Mouse (Mus musculus): ENCODE data around the gene Mknk2. TPM values are rescaled to one million over a fixed set of nuclear protein-coding genes. Genes with fewer than 3 reads are reported as not detected.

Gene Mknk2
- polyA plus RNA-seq, 1 experiment: 119 TPM

- H3ac ChIP-seq (ENCODE audit: control insufficient read depth, insufficient read length): no peak overlapping the region
- H3K27me3 ChIP-seq (ENCODE audit: control insufficient read depth, insufficient read depth, insufficient read length): no peaks in the 10 kb centered on the region
- no peak overlapping the region for H3K4me2 ChIP-seq (ENCODE audit: low read depth)
- H3K79me2 ChIP-seq (ENCODE audit: control insufficient read depth, insufficient read depth): peaks cover 19% of the 10 kb centered on the region
- peaks cover 11% of the 10 kb centered on the region for H3K36me3 ChIP-seq (ENCODE audit: control insufficient read depth, insufficient read depth)
- no peak overlapping the region for H3K4me3 ChIP-seq
- TF ChIP-seq POLR2AphosphoS2 (IDR thresholded peaks at IDR 0.05; ENCODE audit: insufficient read length, low read depth) (peak; percentile 89), TCF3 (IDR thresholded peaks at IDR 0.05; ENCODE audit: insufficient read length, low read depth) (no peak), CEBPB (IDR thresholded peaks at IDR 0.05; ENCODE audit: insufficient read depth, poor library complexity, severe bottlenecking) (no peak), MYOG (IDR thresholded peaks at IDR 0.05; ENCODE audit: control insufficient read depth in 1 of 3, insufficient read depth in 1 of 3, insufficient read length in 2 of 3, low read depth in 2 of 3) (no peak)
These were observed 26.5 kb upstream of the Mknk2 start for GRCm38 (mm10) chr10:80704418-80704817.

GRCm38 (mm10) chr10:80703643-80704042, 25.7 kb upstream of the Mknk2 start:
- no peak for TF ChIP-seq POLR2AphosphoS2 (IDR thresholded peaks at IDR 0.05; ENCODE audit: insufficient read length, low read depth)
- no peak for TF ChIP-seq MAX (IDR thresholded peaks at IDR 0.05; ENCODE audit: low read depth)
- TF ChIP-seq POLR2A (IDR thresholded peaks at IDR 0.05; ENCODE audit: insufficient read length, low read depth): no peak
- TF ChIP-seq USF1 (IDR thresholded peaks at IDR 0.05; ENCODE audit: low read depth): no peak
- TF ChIP-seq MYOD1 (IDR thresholded peaks at IDR 0.05; ENCODE audit: control insufficient read depth in 1 of 3, insufficient read length in 2 of 3, low read depth in 2 of 3): no peak
- no peak for TF ChIP-seq SRF (IDR thresholded peaks at IDR 0.05; ENCODE audit: control insufficient read depth, insufficient read length, low read depth)
- TF ChIP-seq REST (IDR thresholded peaks at IDR 0.05; ENCODE audit: insufficient read depth, insufficient read length): no peak
- TF ChIP-seq E2F4 (IDR thresholded peaks at IDR 0.05; ENCODE audit: insufficient read depth): no peak
- no peak for TF ChIP-seq TCF12 (IDR thresholded peaks at IDR 0.05; ENCODE audit: insufficient read depth, poor library complexity, severe bottlenecking)
- TF ChIP-seq MYOG (IDR thresholded peaks at IDR 0.05; ENCODE audit: control insufficient read depth in 1 of 3, insufficient read depth in 1 of 3, insufficient read length in 2 of 3, low read depth in 2 of 3): no peak
- no peak for TF ChIP-seq TCF3 (IDR thresholded peaks at IDR 0.05; ENCODE audit: insufficient read length, low read depth)
- TF ChIP-seq CEBPB (IDR thresholded peaks at IDR 0.05; ENCODE audit: insufficient read depth, poor library complexity, severe bottlenecking): no peak
- no peak overlapping the region for H3ac ChIP-seq (ENCODE audit: control insufficient read depth, insufficient read length)

GRCm38 (mm10) chr10:80702536-80703390, 24.9 kb upstream of the Mknk2 start:
- peak overlapping the region; percentile 60 for H3K4me3 ChIP-seq

More at GRCm38 (mm10) chr10:80703643-80704042, 25.7 kb upstream of the Mknk2 start:
- Histone ChIP-seq H3K4me2 (ENCODE audit: low read depth) (peak overlapping the region; percentile 89), H3K36me3 (ENCODE audit: control insufficient read depth, insufficient read depth) (peaks cover 8% of the 10 kb centered on the region), H3K4me3 (peak overlapping the region; percentile 60), H3K79me2 (ENCODE audit: control insufficient read depth, insufficient read depth) (peaks cover 26% of the 10 kb centered on the region), H3K27me3 (ENCODE audit: control insufficient read depth, insufficient read depth, insufficient read length) (no peaks in the 10 kb centered on the region)

GRCm38 (mm10) chr10:80701721-80702535, 24.0 kb upstream of the Mknk2 start, which contains the start of the genes Mob3a and Izumo4:
TSS of gene Mob3a (minus strand) at chr10:80701977.
TSS of gene Izumo4 (plus strand) at chr10:80702184.
- Histone ChIP-seq H3K4me3 (peak within 1 kb of the TSS; percentile 60), H3K4me2 (ENCODE audit: low read depth) (peak within 1 kb of the TSS; percentile 89), H3K27me3 (ENCODE audit: control insufficient read depth, insufficient read depth, insufficient read length) (no peaks in the 10 kb centered on the region), H3K36me3 (ENCODE audit: control insufficient read depth, insufficient read depth) (peaks cover 4% of the 10 kb centered on the region), H3K79me2 (ENCODE audit: control insufficient read depth, insufficient read depth) (peaks cover 26% of the 10 kb centered on the region), H3ac (ENCODE audit: control insufficient read depth, insufficient read length) (peak within 1 kb of the TSS; percentile 5)
- TF ChIP-seq SRF (IDR thresholded peaks at IDR 0.05; ENCODE audit: control insufficient read depth, insufficient read length, low read depth) (peak; percentile 100), MAX (IDR thresholded peaks at IDR 0.05; ENCODE audit: low read depth) (no peak), TCF3 (IDR thresholded peaks at IDR 0.05; ENCODE audit: insufficient read length, low read depth) (no peak), MYOG (IDR thresholded peaks at IDR 0.05; ENCODE audit: control insufficient read depth in 1 of 3, insufficient read depth in 1 of 3, insufficient read length in 2 of 3, low read depth in 2 of 3) (peak in 1 of 3 experiments; percentile 2), POLR2AphosphoS2 (IDR thresholded peaks at IDR 0.05; ENCODE audit: insufficient read length, low read depth) (peak; percentile 89), POLR2A (IDR thresholded peaks at IDR 0.05; ENCODE audit: insufficient read length, low read depth) (peak; percentile 87), REST (IDR thresholded peaks at IDR 0.05; ENCODE audit: insufficient read depth, insufficient read length) (no peak), USF1 (IDR thresholded peaks at IDR 0.05; ENCODE audit: low read depth) (no peak), CEBPB (IDR thresholded peaks at IDR 0.05; ENCODE audit: insufficient read depth, poor library complexity, severe bottlenecking) (no peak), MYOD1 (IDR thresholded peaks at IDR 0.05; ENCODE audit: control insufficient read depth in 1 of 3, insufficient read length in 2 of 3, low read depth in 2 of 3) (no peak), E2F4 (IDR thresholded peaks at IDR 0.05; ENCODE audit: insufficient read depth) (no peak), TCF12 (IDR thresholded peaks at IDR 0.05; ENCODE audit: insufficient read depth, poor library complexity, severe bottlenecking) (no peak)

More at GRCm38 (mm10) chr10:80702536-80703390, 24.9 kb upstream of the Mknk2 start:
- Histone ChIP-seq H3K4me2 (ENCODE audit: low read depth) (peak overlapping the region; percentile 89), H3K79me2 (ENCODE audit: control insufficient read depth, insufficient read depth) (peaks cover 26% of the 10 kb centered on the region), H3ac (ENCODE audit: control insufficient read depth, insufficient read length) (peak overlapping the region; percentile 5), H3K36me3 (ENCODE audit: control insufficient read depth, insufficient read depth) (peaks cover 4% of the 10 kb centered on the region), H3K27me3 (ENCODE audit: control insufficient read depth, insufficient read depth, insufficient read length) (no peaks in the 10 kb centered on the region)
- TF ChIP-seq MAX (IDR thresholded peaks at IDR 0.05; ENCODE audit: low read depth) (no peak), USF1 (IDR thresholded peaks at IDR 0.05; ENCODE audit: low read depth) (no peak), MYOD1 (IDR thresholded peaks at IDR 0.05; ENCODE audit: control insufficient read depth in 1 of 3, insufficient read length in 2 of 3, low read depth in 2 of 3) (peak in 2 of 3 experiments; percentile 2 to 14), TCF12 (IDR thresholded peaks at IDR 0.05; ENCODE audit: insufficient read depth, poor library complexity, severe bottlenecking) (no peak), POLR2AphosphoS2 (IDR thresholded peaks at IDR 0.05; ENCODE audit: insufficient read length, low read depth) (peak; percentile 60), TCF3 (IDR thresholded peaks at IDR 0.05; ENCODE audit: insufficient read length, low read depth) (no peak), REST (IDR thresholded peaks at IDR 0.05; ENCODE audit: insufficient read depth, insufficient read length) (no peak), E2F4 (IDR thresholded peaks at IDR 0.05; ENCODE audit: insufficient read depth) (peak; percentile 37), POLR2A (IDR thresholded peaks at IDR 0.05; ENCODE audit: insufficient read length, low read depth) (peak; percentile 65), SRF (IDR thresholded peaks at IDR 0.05; ENCODE audit: control insufficient read depth, insufficient read length, low read depth) (peak; percentile 83), CEBPB (IDR thresholded peaks at IDR 0.05; ENCODE audit: insufficient read depth, poor library complexity, severe bottlenecking) (no peak), MYOG (IDR thresholded peaks at IDR 0.05; ENCODE audit: control insufficient read depth in 1 of 3, insufficient read depth in 1 of 3, insufficient read length in 2 of 3, low read depth in 2 of 3) (peak in 1 of 3 experiments; percentile 28)
